Mouse (Mus musculus) CH12.LX (cell line): Measurements from ENCODE around the gene Olfr13.

ENCODE experiments used
- CHD2 ChIP-seq: IDR thresholded peaks from 2 replicates; pipeline ENCODE4 v1.6.1; 2011; ENCODE audit warnings: low read length, improper control_type of control experiment
- MXI1 ChIP-seq: IDR thresholded peaks from 2 replicates; pipeline ENCODE4 v1.6.1; 2011; ENCODE audit warnings: mild to moderate bottlenecking, low read depth, low read length, improper control_type of control experiment

GRCm38 (mm10) chr6:43167246-43167645, 4.7 kb upstream of the Olfr13 start:
- TF ChIP-seq CHD2, result no peak
- no peak for TF ChIP-seq MXI1
